Mouse (Mus musculus) embryonic facial prominence, embryonic 14.5 days (tissue): ENCODE data around the gene A930018P22Rik. TPM values are rescaled to one million over a fixed set of nuclear protein-coding genes. Genes with fewer than 3 reads are reported as not detected.

ENCODE experiments used
- ATAC-seq: fragments of 200-750 bp; cut with Nextera tagmentation; 2 replicates; pipeline ENCODE4 v1.8.0; 2017; ENCODE audit warnings: low read depth, moderate number of reproducible peaks, moderate TSS enrichment
- DNase-seq: peaks from one replicate; pipeline ENCODE4 v3.0.0-alpha.2; 2015; ENCODE audit warnings: low spot score
- H3K27ac ChIP-seq: fragments of 300-500 bp; sonication (generic); replicated peaks from 2 replicates; pipeline ENCODE4 v1.5.1; 2014; ENCODE audit warnings: low read depth, mild to moderate bottlenecking, low read length, moderate library complexity
- H3K27me3 ChIP-seq: fragments of 300-500 bp; sonication (generic); replicated peaks from 2 replicates; pipeline ENCODE4 v1.6.1; 2014; ENCODE audit warnings: low read length; ENCODE audit not compliant: control insufficient read depth, insufficient read depth
- H3K36me3 ChIP-seq: fragments of 300-500 bp; sonication (generic); 2 replicates; pipeline ENCODE4 v1.6.1; 2014; ENCODE audit warnings: low read length, mixed read lengths; ENCODE audit not compliant: control insufficient read depth, insufficient read depth
- H3K4me1 ChIP-seq: fragments of 300-500 bp; sonication (generic); 2 replicates; pipeline ENCODE4 v1.6.1; 2014; ENCODE audit warnings: antibody characterized with exemption, low read length; ENCODE audit not compliant: control insufficient read depth, insufficient read depth
- H3K4me2 ChIP-seq: fragments of 300-500 bp; sonication (generic); 2 replicates; pipeline ENCODE4 v1.6.1; 2014; ENCODE audit warnings: low read depth, mild to moderate bottlenecking, low read length, moderate library complexity, mixed read lengths
- H3K4me3 ChIP-seq: fragments of 300-500 bp; sonication (generic); 2 replicates; pipeline ENCODE4 v1.5.1; 2014; ENCODE audit warnings: low read depth, mild to moderate bottlenecking, low read length
- H3K9ac ChIP-seq: fragments of 300-500 bp; sonication (generic); 2 replicates; pipeline ENCODE4 v1.6.1; 2014; ENCODE audit warnings: low read depth, mild to moderate bottlenecking, low read length, moderate library complexity, mixed read lengths
- H3K9me3 ChIP-seq: fragments of 300-500 bp; sonication (generic); 2 replicates; pipeline ENCODE4 v1.6.1; 2016; ENCODE audit warnings: low read length; ENCODE audit not compliant: control insufficient read depth
- WGBS: fragments of 180-500 bp; shearing (Covaris S2); extraction: QIAGEN DNeasy Blood & Tissue Kit; methylation state at CpG from one replicate; pipeline ENCODE4 v1.1.7; 2014; 5-methylcytosine and 5-hydroxymethylcytosine counted together
- polyA plus RNA-seq: library from polyadenylated mRNA; unstranded; fragments of >200 nt; fragmentation: Nextera tagmentation; extraction: Ambion mirVana; gene quantifications from 2 replicates; pipeline ENCODE4 v1.2.1, GENCODE M21; 2014

The A930018P22Rik gene
- polyA plus RNA-seq, 1 experiment from 2014 or later, result not detected

- DNase-seq (peak; percentile 50), ATAC-seq (peak; percentile 53; the same call in 1 of the 2 replicates)
- no peaks in the 10 kb centered on the region for H3K27me3 ChIP-seq
- WGBS, result 61% methylated on average over 4 of the region's 4 CpGs
- H3K36me3 ChIP-seq, result no peaks in the 10 kb centered on the region
- H3K4me2 ChIP-seq, result no peak overlapping the region
- no peak overlapping the region for H3K27ac ChIP-seq
- H3K4me3 ChIP-seq, result no peak overlapping the region
- no peaks in the 10 kb centered on the region for H3K4me1 ChIP-seq
- no peak overlapping the region for H3K9ac ChIP-seq
- no peaks in the 10 kb centered on the region for H3K9me3 ChIP-seq
Measured at GRCm38 (mm10) chr2:104157831-104158230, 35.3 kb downstream of the A930018P22Rik start.

GRCm38 (mm10) chr2:104163418-104163817 lies 40.8 kb downstream of the A930018P22Rik start:
- no peaks in the 10 kb centered on the region for H3K36me3 ChIP-seq
- no peaks in the 10 kb centered on the region for H3K9me3 ChIP-seq
- 68% methylated on average over 7 of the region's 7 CpGs for WGBS
- H3K27me3 ChIP-seq, result no peaks in the 10 kb centered on the region
- no peak for ATAC-seq
- no peak overlapping the region for H3K4me2 ChIP-seq
- H3K4me3 ChIP-seq, result no peak overlapping the region
- no peaks in the 10 kb centered on the region for H3K4me1 ChIP-seq
- no peak overlapping the region for H3K9ac ChIP-seq
- no peak overlapping the region for H3K27ac ChIP-seq
- DNase-seq, result no peak

- Histone ChIP-seq H3K4me1 (no peaks in the 10 kb centered on the region), H3K4me3 (no peak overlapping the region), H3K4me2 (no peak overlapping the region), H3K27ac (no peak overlapping the region), H3K9ac (no peak overlapping the region), H3K36me3 (no peaks in the 10 kb centered on the region), H3K9me3 (no peaks in the 10 kb centered on the region), H3K27me3 (no peaks in the 10 kb centered on the region)
- DNase-seq, result no peak
- 83% methylated on average over 4 of the region's 4 CpGs for WGBS
- no peak for ATAC-seq
Measured at GRCm38 (mm10) chr2:104163978-104164487, 41.5 kb downstream of the A930018P22Rik start.

GRCm38 (mm10) chr2:104165631-104166030 lies 43.1 kb downstream of the A930018P22Rik start:
- no peak for DNase-seq
- H3K4me2 ChIP-seq, result no peak overlapping the region

GRCm38 (mm10) chr2:104167765-104168164 lies 45.2 kb downstream of the A930018P22Rik start:
- no peak overlapping the region for H3K4me2 ChIP-seq

More at GRCm38 (mm10) chr2:104165631-104166030, 43.1 kb downstream of the A930018P22Rik start:
- H3K9me3 ChIP-seq, result no peaks in the 10 kb centered on the region
- no peak overlapping the region for H3K4me3 ChIP-seq
- H3K27ac ChIP-seq, result no peak overlapping the region
- 86% methylated on average over 2 of the region's 2 CpGs for WGBS
- H3K4me1 ChIP-seq, result no peaks in the 10 kb centered on the region
- H3K27me3 ChIP-seq, result no peaks in the 10 kb centered on the region
- H3K9ac ChIP-seq, result no peak overlapping the region
- no peak for ATAC-seq
- H3K36me3 ChIP-seq, result no peaks in the 10 kb centered on the region

GRCm38 (mm10) chr2:104168186-104168896 lies 45.8 kb downstream of the A930018P22Rik start:
- WGBS, result 89% methylated on average over 17 of the region's 17 CpGs
- Histone ChIP-seq H3K4me1 (no peaks in the 10 kb centered on the region), H3K4me3 (no peak overlapping the region), H3K9me3 (no peaks in the 10 kb centered on the region), H3K27me3 (no peaks in the 10 kb centered on the region), H3K36me3 (no peaks in the 10 kb centered on the region), H3K9ac (no peak overlapping the region), H3K27ac (no peak overlapping the region), H3K4me2 (no peak overlapping the region)
- no peak for ATAC-seq
- no peak for DNase-seq

More at GRCm38 (mm10) chr2:104167765-104168164, 45.2 kb downstream of the A930018P22Rik start:
- H3K9me3 ChIP-seq, result no peaks in the 10 kb centered on the region
- DNase-seq (no peak), ATAC-seq (no peak)
- WGBS, result 94% methylated on average over 23 of the region's 23 CpGs
- no peaks in the 10 kb centered on the region for H3K36me3 ChIP-seq
- H3K4me1 ChIP-seq, result no peaks in the 10 kb centered on the region
- no peaks in the 10 kb centered on the region for H3K27me3 ChIP-seq
- no peak overlapping the region for H3K9ac ChIP-seq
- no peak overlapping the region for H3K4me3 ChIP-seq
- no peak overlapping the region for H3K27ac ChIP-seq

GRCm38 (mm10) chr2:104172695-104173348 lies 50.3 kb downstream of the A930018P22Rik start:
- DNase-seq, result no peak
- Histone ChIP-seq H3K27ac (no peak overlapping the region), H3K4me1 (peaks cover 20% of the 10 kb centered on the region), H3K9ac (no peak overlapping the region), H3K4me2 (no peak overlapping the region), H3K36me3 (no peaks in the 10 kb centered on the region), H3K9me3 (no peaks in the 10 kb centered on the region), H3K4me3 (no peak overlapping the region), H3K27me3 (no peaks in the 10 kb centered on the region)
- WGBS, result 48% methylated on average over 11 of the region's 11 CpGs
- no peak for ATAC-seq

- H3K9me3 ChIP-seq, result no peaks in the 10 kb centered on the region
- H3K36me3 ChIP-seq, result no peaks in the 10 kb centered on the region
- 89% methylated on average over 3 of the region's 3 CpGs for WGBS
- no peak for ATAC-seq
- H3K4me3 ChIP-seq, result no peak overlapping the region
- no peak for DNase-seq
- H3K27ac ChIP-seq, result no peak overlapping the region
- H3K4me1 ChIP-seq, result peaks cover 22% of the 10 kb centered on the region
- no peak overlapping the region for H3K4me2 ChIP-seq
- no peak overlapping the region for H3K9ac ChIP-seq
- H3K27me3 ChIP-seq, result no peaks in the 10 kb centered on the region
Measured at GRCm38 (mm10) chr2:104173431-104173830, 50.9 kb downstream of the A930018P22Rik start.
